In the genomic region with DNA sequence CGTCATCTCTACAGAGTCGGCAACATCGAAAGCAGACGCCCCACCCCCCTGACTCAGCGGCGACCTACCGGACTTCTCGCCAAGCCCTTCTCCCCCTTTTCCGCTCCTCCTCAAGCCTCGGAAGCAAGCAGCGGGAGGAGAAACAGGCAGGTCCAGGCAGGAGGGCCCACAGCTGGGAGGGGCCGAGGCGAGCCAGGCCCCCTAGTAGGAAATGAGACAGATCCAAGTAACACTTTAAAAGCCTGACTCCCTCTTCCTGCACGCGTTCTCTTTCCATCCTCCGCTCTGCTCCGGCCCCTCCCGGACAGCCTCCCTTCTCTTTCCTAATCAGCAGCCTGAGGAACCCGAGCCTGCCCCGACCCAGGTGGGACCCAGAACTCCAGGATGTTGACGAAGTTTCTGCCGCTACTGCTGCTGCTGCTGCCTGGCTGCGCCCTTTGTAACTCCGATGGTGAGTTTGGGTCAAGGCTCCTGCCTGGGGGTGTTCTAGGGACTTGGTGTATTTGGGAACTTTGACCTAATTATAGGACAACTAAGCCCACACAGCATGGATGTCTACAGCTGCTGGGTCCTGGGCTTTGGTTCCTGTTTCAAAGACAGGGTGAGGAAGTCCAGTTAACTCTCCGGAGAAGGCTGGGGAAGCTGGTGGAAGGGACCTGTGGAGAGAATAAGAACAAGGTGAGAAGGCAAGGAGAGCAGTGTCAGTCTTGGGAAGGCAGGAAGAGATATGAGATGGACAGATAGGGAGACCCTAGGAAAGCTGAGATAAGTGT, we compare ENCODE assay signal across 8 mouse cellular contexts. TPM values are rescaled to one million over a fixed set of nuclear protein-coding genes. Genes with fewer than 3 reads are reported as not detected.
A peak's percentile ranks its signal among the peaks of the same experiment; 100 is the strongest.
DNase-seq lines count a peak whose midpoint lies in the region; ATAC-seq and TF ChIP-seq lines count a peak whose summit lies in the region.

A gene (plus strand): TSS at position 104 of the 773 bp plus-strand sequence.

- no peak within 1 kb of the TSS for H3K27ac ChIP-seq in left cerebral cortex, adult 2 months
- H3K27ac ChIP-seq in embryonic fibroblast, embryonic 13.5 days (ENCODE audit: insufficient read depth, low read length) = peak within 1 kb of the TSS; percentile 47; the same call in 1 of the 2 replicates
- peak within 1 kb of the TSS; percentile 33; the same call in 1 of the 2 replicates for H3K27ac ChIP-seq in heart, embryonic 15.5 days
- no peak within 1 kb of the TSS for H3K27ac ChIP-seq in macrophage

- H3K79me2 ChIP-seq in macrophage (ENCODE audit: inconsistent target) = no peaks in the 10 kb centered on the region

- WGBS in heart, embryonic 15.5 days = 3% methylated on average over 25 of the region's 25 CpGs
- WGBS in macrophage (ENCODE audit: missing documents) = under 1% methylated on average over 25 of the region's 25 CpGs

- peaks cover 8% of the 10 kb centered on the region for H3K27me3 ChIP-seq in heart, embryonic 15.5 days

- DNase-seq in left cerebral cortex, adult 2 months (ENCODE audit: extremely low spot score in 1 of 2, low spot score in 2 of 2) = no peak
- no peak for DNase-seq in left cerebral cortex, adult 18-20 months (ENCODE audit: low spot score in 2 of 2)
- peak; percentile 80 for DNase-seq in kidney, postnatal 10 days
- DNase-seq in urinary bladder, adult 2 months (ENCODE audit: low spot score) = no peak
- no peak for DNase-seq in thymus, adult 18-20 months

- no peak for TF ChIP-seq CTCF in left cerebral cortex, adult 2 months (IDR thresholded peaks at IDR 0.05)
- no peak for TF ChIP-seq CTCF in embryonic fibroblast, embryonic 13.5 days (IDR thresholded peaks at IDR 0.05; ENCODE audit: borderline replicate concordance, insufficient read depth, low read length)

- intact Hi-C loops in left cerebral cortex, adult 2 months (cut with DNase I) = no loop called here

- peak; percentile 54 for TF ChIP-seq POLR2A in embryonic fibroblast, embryonic 13.5 days (IDR thresholded peaks at IDR 0.05; ENCODE audit: low read depth, low read length)

- no peaks in the 10 kb centered on the region for H3K4me1 ChIP-seq in embryonic fibroblast, embryonic 13.5 days (ENCODE audit: control insufficient read depth, insufficient read depth, low read length)
- H3K4me1 ChIP-seq in heart, embryonic 15.5 days (replicated peaks) = peaks cover 10% of the 10 kb centered on the region

- H3K9me3 ChIP-seq in heart, embryonic 15.5 days (replicated peaks) = no peaks in the 10 kb centered on the region

- H3K4me2 ChIP-seq in heart, embryonic 15.5 days = peak within 1 kb of the TSS; percentile 84

- no peaks in the 10 kb centered on the region for H3K36me3 ChIP-seq in heart, embryonic 15.5 days
- no peaks in the 10 kb centered on the region for H3K36me3 ChIP-seq in macrophage (ENCODE audit: inconsistent target)

- peak within 1 kb of the TSS; percentile 44 for H3K9ac ChIP-seq in heart, embryonic 15.5 days

- peak within 1 kb of the TSS; percentile 42 for H3K4me3 ChIP-seq in left cerebral cortex, adult 2 months
- H3K4me3 ChIP-seq in embryonic fibroblast, embryonic 13.5 days (ENCODE audit: insufficient read depth, low read length) = peak within 1 kb of the TSS; percentile 34
- peak within 1 kb of the TSS; percentile 45 for H3K4me3 ChIP-seq in heart, embryonic 15.5 days
- peak within 1 kb of the TSS; percentile 31 for H3K4me3 ChIP-seq in macrophage (ENCODE audit: inconsistent target)

- ATAC-seq in heart, embryonic 15.5 days (replicated peaks; ENCODE audit: insufficient number of reproducible peaks, insufficient read depth, low FRiP score, low read depth) = peak; percentile 80

RNA-seq across cellular contexts. Expression of the gene that starts here (rescaled TPM):
- 1 to 10 TPM; 1.2 to 1.4 TPM for total RNA-seq in left cerebral cortex, adult 2 months (2021)
- 1 to 10 TPM; 1.6 to 2.0 TPM for total RNA-seq in left cerebral cortex, adult 18-20 months (2021)
- polyA plus RNA-seq in embryonic fibroblast, embryonic 13.5 days (2011; ENCODE audit: insufficient read length, low read depth, missing spikeins) = 11.6 and 28.2 TPM in 2 replicates
- 8.0 and 8.3 TPM in 2 replicates for polyA plus RNA-seq in heart, embryonic 15.5 days (2015; fragmentation: Nextera tagmentation; extraction: Ambion mirVana)
- 10 to 100 TPM in 5 of 26 experiments, 1 to 10 TPM in 16, under 1 TPM in 4, not detected in 1; 0.55 to 21.3 (median 5.7) TPM for total RNA-seq in macrophage (2018; cell fraction: chromatin; rRNA removed)
- total RNA-seq in macrophage (2018; cell fraction: cytosol; rRNA removed) = 10 to 100 TPM in 6 of 26 experiments, 1 to 10 TPM in 20; 1.1 to 26.4 (median 5.2) TPM
- total RNA-seq in macrophage (2018; cell fraction: nucleus; rRNA removed) = 10 to 100 TPM in 8 of 26 experiments, 1 to 10 TPM in 17, under 1 TPM in 1; 0.64 to 29.8 (median 4.4) TPM
- 2.1 to 2.6 TPM (median 2.5 TPM) in 3 replicates for polyA plus RNA-seq in macrophage (2018)
- 19.3 and 21.2 TPM in 2 replicates for polyA plus RNA-seq in urinary bladder, adult 2 months (2012; rRNA removed)

Comparison
In these comparisons a context has a peak if more than half of its experiments do, and no peak if none do; other contexts are left out.
1. H3K27ac ChIP-seq: peak in embryonic fibroblast, embryonic 13.5 days (single experiment) and heart, embryonic 15.5 days (single experiment); none in left cerebral cortex, adult 2 months (single experiment) and macrophage (single experiment).
2. Peak in every context shown above with its lines, with median percentiles within 50 percentile points of each other: H3K4me3 ChIP-seq.